Mouse (Mus musculus) spleen, postnatal 36 days (tissue): ENCODE measurements around the gene Unc13c.

Experiments used
- DNase-seq, 2 experiments: peaks; one replicate each; pipeline ENCODE4 v3.0.0; 2022; ENCODE audit warnings: low spot score in 2 of 2, mixed read lengths in 1 of 2

Unc13c gene

DNA sequence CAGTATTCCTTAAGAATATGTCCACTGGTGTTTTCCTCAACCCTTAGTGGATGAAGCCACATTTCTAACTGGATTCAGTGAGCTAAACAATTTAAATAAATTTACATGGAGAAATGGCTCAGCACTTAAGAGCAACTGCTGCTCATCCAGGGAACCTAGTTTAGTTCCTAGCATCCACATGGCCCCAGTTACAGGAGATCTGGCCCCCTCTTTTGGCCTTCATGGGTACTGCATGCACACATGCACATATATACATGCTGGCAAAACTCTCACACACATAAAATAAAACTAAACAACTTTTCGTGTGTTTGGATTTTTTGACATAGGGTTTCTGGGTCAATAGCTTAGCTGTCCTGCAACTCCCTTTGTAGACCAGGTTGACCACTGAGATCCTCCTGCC is 330.6 kb downstream of the Unc13c start:
- no peak for DNase-seq

DNA sequence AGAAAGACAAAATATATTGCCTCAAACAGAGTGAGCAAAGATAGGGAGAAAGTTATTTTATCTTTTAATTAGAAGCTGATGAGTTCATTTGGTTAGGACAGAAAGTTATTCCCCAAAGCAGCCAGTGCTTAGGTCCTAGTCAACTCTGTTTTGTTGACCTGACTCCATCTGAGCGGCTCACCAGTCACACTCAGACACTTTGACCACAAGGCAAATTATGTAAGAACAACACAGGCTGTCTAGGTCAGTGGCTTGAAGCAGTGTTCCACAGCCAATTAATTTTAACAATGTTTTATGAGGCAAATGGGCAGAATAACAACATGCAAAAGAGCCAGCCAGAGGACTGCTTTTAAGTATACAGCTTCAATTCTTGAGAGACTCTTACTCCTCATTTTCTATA is 343.6 kb downstream of the Unc13c start:
- no peak for DNase-seq

DNA sequence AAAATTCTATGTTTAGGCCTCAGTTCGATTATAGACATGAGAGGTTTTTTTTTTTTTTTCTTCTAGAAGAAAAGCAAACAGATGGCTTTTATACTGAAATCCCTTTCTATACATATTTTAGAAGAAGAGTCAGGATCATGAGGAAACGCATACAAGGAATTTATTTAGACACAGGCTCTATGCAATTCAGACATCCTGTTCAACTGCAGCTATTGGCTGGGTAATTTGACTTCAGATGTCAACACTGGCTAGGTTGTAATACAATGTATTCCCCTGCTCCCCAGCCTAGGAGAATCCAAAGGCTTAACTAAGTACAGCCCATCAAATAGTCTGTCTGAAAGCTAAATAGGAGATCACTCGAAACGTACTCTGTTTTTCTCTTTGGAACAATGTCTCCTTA is 355.9 kb downstream of the Unc13c start:
- DNase-seq: no peak

DNA sequence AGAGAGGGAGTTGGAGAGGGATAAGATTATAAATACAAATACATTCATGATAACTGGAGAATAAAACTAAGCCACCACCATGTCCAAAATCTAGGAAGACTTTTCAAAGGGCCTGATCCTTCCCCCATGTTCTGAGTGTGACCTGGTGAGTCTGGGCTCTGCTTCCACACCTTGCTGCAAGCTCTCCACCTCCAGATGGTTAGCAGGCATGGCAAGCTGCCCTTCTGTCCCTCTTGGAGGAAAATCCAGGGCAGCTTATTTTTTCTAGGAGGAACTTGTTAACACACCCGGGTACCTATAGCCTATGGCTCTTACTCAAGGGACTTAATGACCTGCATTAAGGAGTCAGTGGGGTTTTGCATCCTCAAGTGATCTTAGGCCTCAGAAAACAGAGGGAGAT is 364.8 kb downstream of the Unc13c start:
- no peak for DNase-seq

- no peak for DNase-seq
Measured at GRCm38 (mm10) chr9:73565558-73565957, 403.2 kb downstream of the Unc13c start.

GRCm38 (mm10) chr9:73560037-73560436 is 408.7 kb downstream of the Unc13c start:
- DNase-seq: peak in 1 of 2 experiments; percentile 3

DNA sequence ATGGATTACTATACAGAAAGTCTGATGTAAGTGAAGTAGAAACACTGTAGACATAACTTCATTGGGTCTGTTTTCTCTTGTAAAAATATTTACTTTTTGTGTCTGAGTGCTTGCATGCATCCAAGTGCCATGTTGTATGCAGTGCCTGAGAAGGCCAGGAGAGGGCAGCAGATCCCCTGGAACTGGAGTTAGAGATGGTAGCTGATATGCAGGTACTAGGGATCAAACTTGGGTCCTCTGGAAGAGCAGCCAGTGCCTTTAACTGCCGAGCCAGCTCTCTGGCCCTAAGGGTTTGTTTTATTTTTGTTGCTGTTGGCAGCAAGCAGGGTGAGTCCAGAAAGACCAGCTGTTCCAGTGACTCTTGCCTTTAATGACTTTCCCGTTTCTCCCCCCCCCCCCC is 411.0 kb downstream of the Unc13c start:
- peak in 1 of 2 experiments; percentile 2 for DNase-seq

- no peak for DNase-seq
Measured at GRCm38 (mm10) chr9:73555354-73555753, 413.4 kb downstream of the Unc13c start.

DNA sequence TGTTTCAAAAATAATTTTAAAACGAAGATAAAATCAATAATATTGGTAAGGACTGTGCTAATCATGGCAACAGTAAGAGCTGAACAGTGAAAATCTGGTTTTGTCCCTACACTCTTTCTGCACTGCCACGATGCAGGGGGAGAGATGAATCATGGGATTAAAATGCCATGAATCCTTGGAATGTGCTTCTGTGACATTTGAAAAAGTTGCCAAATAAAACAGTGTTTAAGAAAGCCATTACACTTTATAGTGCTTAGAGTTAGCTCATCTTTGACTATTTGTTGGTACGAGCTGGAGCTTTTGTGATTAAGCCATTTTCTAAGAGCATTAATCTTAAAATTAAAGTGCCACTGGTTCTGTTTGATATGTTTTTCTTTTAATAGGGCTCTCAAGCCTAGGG is 496.2 kb downstream of the Unc13c start:
- DNase-seq: no peak

DNA sequence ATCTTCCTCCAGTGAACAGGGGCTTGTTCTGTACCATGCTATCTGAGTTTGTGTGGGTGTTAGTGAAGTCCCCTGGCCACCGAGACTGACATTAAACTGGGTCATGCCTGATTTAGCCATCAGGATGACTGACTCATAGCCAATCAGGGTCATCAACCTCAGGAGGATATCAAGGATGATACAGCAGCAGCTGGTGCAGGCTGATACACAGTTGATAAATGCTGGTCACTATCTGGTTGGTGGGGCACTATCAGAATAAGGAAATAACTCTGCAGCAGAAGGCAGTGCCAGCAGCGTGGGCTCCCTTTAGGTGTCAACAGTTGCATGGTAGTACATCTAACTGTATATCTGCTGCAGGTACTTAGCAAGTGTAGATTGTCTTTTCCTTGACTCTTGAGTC is 506.7 kb downstream of the Unc13c start:
- DNase-seq: no peak

GRCm38 (mm10) chr9:73450009-73450408 is 518.8 kb downstream of the Unc13c start:
- DNase-seq: no peak

DNA sequence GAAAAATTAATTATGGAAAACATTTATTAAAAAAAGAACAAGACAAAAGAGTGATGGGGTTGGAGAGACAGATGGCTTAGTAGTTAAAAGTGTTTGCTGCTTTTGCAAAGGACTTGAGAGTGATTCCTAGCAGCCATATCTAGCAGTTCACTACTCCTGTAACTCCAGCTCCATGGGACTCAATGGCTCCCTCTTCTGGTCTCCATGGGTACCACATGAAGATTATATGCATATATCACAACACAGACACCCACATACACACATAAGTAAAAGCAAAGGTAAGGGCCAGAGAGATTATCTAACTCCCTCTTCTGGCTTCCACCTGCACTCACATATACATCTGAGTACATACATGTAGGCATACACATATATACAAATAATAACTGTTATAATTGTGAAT is 519.5 kb downstream of the Unc13c start:
- DNase-seq: no peak

- no peak for DNase-seq
Measured at GRCm38 (mm10) chr9:73431925-73432324, 536.8 kb downstream of the Unc13c start.
